Mouse (Mus musculus): Measurements from ENCODE around the gene Asrgl1.

GRCm38 (mm10) chr19:9075558-9075957 lies 59.9 kb downstream of the Asrgl1 start:
- TF ChIP-seq CTCF (IDR thresholded peaks at IDR 0.05; ENCODE audit: low read depth) (no peak), EP300 (IDR thresholded peaks at IDR 0.05; ENCODE audit: low read depth) (no peak)

Data from heart, postnatal 0 days (tissue).